Mouse (Mus musculus): Measurements from ENCODE around the gene Enpp1. TPM values are rescaled to one million over a fixed set of nuclear protein-coding genes. Genes with fewer than 3 reads are reported as not detected.
"Not testable (repeated sequence)": the region's sequence is repeated elsewhere in the genome, so short reads cannot be mapped to it uniquely, and the experiment has no call there.

The Enpp1 gene
- total RNA-seq, 2 experiments from 2014 or later, result 4.7 to 5.1 TPM

DNA sequence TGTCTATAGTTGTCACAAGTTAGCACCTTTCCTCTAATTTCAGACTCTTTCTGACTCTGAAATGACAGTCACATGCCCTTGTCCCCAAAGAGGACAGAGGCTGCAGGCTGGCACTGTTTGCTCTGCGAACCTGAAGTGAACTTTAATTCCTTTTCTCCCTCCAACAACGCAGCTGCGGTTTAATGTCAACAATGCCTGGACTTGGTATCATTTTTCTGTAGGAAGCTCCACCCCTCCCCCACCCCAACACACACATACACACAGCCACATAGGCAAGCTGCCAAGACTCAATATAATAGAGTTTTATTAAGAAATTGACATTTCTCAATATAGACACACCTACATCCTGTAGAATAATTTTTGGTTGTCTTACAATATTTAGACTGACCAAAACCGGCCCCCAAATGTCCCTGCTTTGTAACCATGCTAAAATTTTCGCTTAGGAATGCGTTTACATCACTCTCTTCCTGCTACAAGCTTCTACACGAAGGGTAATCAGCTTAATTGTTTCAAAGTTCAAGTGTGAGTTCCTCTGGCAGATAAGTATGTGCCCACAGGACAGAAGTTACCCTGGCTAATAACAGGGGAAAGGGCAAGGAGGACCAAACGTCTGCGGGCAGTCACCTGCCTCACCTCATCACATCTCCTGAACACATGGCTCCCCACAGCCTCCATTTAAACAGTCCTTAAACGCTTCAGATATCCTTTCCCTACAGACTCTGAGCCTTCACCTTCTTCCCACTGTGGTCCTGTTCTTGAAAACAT lies 73.5 kb downstream of the Enpp1 start:
- no peak for DNase-seq

DNA sequence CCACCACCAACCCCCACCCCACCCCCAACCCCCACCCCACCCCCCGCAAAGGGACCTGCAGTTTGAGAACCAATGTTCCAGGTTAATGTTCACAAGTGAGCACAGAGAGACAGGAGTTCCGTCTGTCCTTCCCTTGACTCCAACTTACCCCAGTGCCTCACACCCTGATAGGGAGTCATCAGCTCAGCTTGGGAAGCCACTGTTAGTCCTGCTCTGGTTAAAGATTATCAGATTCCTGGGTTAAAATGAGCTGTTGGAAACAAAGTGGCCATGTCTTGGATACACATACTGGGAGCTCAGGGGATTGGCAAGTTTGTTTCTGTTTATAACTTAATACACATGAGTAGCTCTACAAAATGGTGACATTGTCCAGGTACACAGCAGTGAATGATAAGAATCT lies 75.0 kb downstream of the Enpp1 start:
- no peak for DNase-seq

DNA sequence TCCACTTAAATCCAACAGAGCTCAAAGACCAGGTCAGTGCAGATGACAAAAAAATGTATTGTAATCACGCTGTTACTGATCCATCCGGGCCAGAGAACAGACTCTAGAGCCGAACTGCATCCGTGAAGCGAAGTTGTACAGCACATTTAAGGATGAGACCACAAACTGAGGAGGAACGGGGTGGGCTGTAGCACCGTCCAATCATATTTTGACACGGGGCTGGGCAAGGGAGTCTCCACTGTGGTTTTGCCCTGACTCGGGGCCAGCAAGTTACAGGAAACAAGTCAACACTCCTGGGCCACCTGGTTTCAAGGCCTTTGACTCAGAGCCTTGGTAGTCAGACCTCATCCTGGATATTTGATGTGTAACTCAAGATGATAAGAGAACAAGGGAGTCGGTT lies 76.1 kb downstream of the Enpp1 start:
- no peak for DNase-seq

DNA sequence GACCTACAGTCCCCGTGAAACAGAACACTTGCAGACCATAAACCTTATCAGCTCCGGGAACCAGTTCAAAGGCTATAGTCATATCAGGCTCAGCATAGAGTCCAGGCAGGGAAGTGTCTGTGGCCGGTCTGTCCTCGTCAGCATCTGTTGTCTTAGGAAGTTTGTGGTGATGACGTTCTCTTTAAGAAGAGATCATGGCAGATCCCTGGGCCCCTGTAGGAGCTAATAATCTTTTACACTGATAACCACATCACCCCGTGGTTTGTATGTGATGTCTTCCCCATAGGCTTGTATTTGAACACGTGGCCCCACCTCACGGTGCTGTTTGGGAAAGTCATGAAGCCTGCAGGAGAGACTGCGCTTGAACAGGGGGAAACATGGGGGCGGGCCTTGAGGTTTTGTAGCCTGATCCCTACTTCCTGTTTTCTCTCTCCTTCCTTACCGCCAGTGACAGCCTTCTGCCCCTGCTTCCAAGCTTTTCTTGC lies 76.6 kb downstream of the Enpp1 start:
- peak in 1 of 2 experiments; percentile 42 for DNase-seq

GRCm38 (mm10) chr10:24634288-24634687 lies 77.7 kb downstream of the Enpp1 start:
- DNase-seq, result peak; percentile 61 to 82

DNA sequence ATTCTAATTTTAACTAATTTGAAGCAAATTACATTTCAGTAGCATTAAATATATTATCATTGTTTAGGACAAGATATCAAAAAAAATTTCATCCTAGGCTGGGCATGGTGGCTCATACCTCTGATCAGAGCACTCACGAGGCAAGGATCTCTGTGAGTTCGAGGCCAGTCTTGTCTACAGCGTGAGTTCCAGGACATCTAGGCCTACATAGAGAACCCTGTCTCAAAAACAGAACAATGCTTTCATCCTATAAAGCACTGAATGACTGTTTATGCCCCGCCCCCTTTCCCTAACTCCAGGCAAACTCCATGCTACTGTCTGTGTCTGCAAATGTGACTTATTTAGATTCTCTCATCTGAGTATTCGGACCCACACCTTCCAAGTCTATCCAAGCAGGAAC lies 80.8 kb downstream of the Enpp1 start:
- DNase-seq, result peak in 1 of 2 experiments; percentile 0

DNA sequence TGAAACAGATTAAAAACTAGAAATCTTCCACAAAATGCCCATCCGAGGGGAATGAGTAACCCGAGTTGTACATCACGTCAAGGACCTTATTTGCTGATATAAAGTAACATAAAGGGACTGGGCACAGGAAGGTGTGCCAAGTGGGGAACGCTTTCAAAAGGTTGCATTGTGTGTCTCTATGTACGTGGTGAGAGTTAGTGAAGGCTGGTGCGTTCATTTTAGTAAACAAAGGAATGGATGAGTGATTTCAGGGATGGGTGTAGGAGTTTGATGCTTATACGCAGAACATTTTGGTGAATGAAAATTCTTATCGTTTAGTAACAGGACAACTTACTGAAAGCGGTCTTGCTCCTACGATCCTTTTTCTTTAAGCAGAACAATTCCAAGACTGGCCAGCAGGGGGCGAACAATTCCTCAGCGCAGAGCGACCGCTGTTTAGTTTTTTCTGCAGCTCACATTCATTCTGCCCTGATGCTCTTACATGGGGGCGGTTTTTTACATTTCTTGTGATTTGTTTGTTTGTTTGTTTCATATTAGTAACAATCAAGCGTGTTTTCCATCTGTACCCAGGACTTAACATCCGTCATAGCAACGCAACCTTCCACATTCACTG lies 81.4 kb downstream of the Enpp1 start:
- DNase-seq, result peak; percentile 45 to 86

DNA sequence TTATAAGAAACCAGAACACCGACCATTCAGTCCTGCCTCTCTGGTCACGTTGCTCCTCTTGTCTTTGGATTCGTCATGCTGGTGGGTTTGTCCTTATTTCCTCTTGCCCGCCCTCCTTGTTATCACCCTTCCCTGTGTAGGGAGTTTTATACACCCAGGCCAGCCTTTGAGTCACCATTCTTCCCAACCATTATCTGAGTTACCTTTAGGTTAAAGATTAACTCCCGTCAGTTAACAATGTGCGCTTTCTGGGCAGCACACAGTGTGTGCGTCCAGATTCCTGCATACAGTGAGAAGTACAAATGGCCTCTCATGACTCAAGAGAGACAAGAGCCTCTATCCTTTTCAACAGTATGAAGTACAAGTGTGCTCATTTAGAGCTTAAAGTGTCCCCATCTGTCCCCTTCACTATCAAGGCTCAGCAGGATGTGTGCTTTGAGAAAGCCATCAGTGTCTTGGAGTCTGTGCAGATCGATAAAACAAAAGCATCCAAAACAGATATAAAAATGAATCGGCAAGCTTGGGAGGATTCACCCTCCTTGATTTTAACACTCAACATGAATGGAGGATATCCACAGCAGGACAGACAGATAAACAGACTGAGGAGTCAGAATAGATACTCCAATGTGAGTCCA lies 82.8 kb downstream of the Enpp1 start:
- peak in 1 of 2 experiments; percentile 9 for DNase-seq

DNA sequence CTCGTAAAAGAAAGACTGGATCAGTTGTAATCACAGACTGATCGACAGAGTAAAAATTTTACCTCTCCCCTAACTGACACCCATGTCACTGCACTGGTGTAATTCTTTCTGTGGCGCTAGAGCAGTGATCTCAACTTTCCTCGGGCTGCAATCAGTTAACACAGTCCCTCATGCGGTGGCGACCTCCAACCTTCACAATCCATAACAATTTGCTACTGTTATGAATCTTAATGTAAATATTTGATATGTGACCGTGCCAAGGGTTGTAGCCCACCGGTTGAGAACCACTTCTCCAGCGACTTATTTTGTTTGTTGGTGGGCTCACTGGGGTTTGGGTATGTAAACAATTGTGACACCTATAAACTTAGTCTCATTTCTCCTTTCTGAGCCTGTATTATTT lies 83.5 kb downstream of the Enpp1 start:
- DNase-seq, result no peak

DNA sequence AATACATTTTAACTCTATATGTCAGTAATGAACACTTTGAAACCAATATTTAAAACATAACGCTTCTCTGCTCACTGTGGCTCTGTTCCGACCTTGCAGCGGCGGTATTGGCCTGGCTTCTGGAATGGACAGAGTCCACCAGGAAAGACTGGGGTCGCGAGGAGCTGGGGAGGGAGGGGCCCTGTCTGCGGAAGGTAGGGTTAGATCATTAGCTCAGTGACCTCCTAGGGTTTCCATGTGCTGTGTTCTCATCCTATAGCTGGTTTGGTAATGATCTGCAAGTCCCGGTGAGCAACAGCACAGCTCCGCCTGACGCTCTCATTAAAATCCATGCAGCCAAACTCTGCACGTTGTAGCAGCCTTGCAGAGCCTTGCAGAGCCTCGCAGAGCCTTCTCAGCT lies 84.7 kb downstream of the Enpp1 start:
- DNase-seq, result peak in 1 of 2 experiments; percentile 1

- peak; percentile 73 to 95 for DNase-seq
Observed at GRCm38 (mm10) chr10:24625060-24625701, 86.8 kb downstream of the Enpp1 start.

GRCm38 (mm10) chr10:24622586-24622985 lies 89.4 kb downstream of the Enpp1 start:
- peak; percentile 76 to 93 for DNase-seq

DNA sequence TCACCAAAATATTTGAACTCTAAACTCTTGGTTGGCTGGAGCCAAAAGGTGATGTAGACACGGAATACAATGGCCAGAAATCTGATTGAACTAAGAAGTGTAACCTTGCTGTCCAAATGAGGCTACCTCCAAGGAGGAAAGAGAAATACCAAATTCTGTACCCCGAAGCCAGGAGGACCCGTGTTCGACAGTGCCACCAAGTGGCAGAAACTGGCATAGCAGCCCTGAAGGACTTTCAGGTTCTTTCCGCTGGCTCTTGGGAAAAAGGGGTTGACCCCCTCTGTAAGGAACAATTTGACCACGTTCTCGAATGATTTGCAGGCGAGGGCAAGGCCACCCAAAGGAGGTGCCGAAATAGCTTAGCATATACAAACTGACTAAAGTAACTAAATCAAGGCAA lies 90.4 kb downstream of the Enpp1 start:
- DNase-seq, result peak; percentile 55 to 92

GRCm38 (mm10) chr10:24616572-24616971 lies 95.4 kb downstream of the Enpp1 start:
- not testable (repeated sequence) for DNase-seq

DNA sequence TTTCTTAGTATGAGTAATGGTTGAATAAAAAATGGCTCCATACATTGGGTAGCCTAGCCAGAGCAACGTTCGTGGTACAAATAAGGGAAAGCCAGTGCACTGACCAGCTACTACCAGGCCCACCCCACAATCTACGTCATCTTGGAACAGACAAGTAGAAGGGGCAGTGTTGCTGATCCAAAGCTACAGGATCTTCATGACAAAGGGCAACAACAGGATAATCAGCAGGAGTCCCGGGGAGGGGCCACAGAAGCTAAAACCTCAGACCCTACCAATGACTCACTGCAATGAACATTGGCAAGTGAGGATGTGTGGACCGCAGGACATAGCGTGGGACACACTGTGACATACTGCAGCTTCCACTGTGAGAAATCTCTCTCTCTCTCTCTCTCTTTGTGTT lies 96.2 kb downstream of the Enpp1 start:
- no peak for DNase-seq

- DNase-seq, result peak in 1 of 2 experiments; percentile 0
Observed at GRCm38 (mm10) chr10:24614726-24615125, 97.2 kb downstream of the Enpp1 start.

GRCm38 (mm10) chr10:24609766-24610165 lies 102.2 kb downstream of the Enpp1 start:
- DNase-seq, result peak; percentile 79 to 85

GRCm38 (mm10) chr10:24609146-24609545 lies 102.8 kb downstream of the Enpp1 start:
- no peak for DNase-seq

DNA sequence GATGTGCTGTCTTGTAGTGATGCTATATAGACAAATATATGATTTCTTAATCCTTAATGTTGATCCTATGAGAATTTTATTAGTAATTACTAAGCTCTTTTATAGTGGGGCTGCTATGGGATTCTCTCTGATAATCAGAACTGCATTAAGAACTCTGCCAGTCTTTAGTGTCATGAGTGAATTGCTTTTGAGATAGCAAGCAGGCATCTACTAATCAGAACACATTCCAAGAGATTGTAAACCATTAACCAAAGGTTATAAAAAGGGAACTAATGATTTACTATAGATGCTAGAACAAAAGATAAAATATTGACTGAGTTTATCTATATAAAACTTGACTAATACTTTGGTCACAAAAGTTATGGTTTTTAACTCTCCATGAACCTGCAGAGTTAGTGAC lies 108.2 kb downstream of the Enpp1 start:
- DNase-seq, result no peak

GRCm38 (mm10) chr10:24603035-24603434 lies 108.9 kb downstream of the Enpp1 start:
- DNase-seq, result no peak

GRCm38 (mm10) chr10:24599802-24600201 lies 112.2 kb downstream of the Enpp1 start:
- DNase-seq, result peak; percentile 52 to 68

DNA sequence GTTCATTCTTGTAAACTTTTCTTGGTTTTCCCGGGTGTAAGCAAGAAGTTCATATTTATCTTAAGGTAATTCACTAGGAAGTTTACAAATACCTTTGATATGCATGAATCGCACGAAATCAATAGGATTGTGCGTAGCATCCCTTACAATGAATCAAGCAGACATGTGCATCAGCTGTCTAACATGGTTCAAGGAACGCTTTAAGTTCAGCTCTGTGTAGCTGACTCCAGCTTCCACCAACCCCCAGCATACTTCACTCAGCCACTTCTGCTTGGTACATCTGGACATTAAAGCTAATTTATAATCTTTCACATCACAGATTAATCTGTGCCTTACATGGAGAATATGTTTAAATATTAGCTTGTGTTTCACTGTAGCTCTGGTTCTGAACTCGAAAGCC lies 113.3 kb downstream of the Enpp1 start:
- DNase-seq, result no peak

DNA sequence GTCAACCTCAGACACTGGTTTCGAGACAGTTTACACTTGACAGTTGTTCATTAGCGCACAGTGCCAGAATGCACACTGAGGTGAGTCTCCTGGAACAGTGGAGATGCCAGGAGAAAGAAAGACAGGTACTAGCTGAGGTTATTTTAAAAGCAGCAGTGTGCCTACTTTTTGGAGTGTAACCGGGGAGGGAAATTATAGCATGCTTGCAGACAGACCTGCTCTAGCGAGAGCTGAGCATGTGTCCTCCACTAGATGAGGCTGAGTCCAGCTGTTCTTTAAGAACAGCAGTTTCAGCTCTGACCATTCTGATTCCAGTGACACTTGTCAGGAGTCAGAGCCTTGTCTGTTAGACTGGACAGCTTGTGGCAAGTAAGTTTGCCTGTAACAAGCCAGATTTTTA lies 114.2 kb downstream of the Enpp1 start:
- DNase-seq, result peak in 1 of 2 experiments; percentile 43
